Mouse (Mus musculus): ENCODE measurements around the gene 4930523C07Rik. TPM values are rescaled to one million over a fixed set of nuclear protein-coding genes. Genes with fewer than 3 reads are reported as not detected.

Gene 4930523C07Rik
- polyA plus RNA-seq, 1 experiment: 1.6 TPM

- no peak for TF ChIP-seq POLR2A (IDR thresholded peaks at IDR 0.05; ENCODE audit: extremely low read depth, insufficient read depth, low read length)
- no peak for TF ChIP-seq CTCF (IDR thresholded peaks at IDR 0.05; ENCODE audit: extremely low read depth, insufficient read depth, low read length)
- Histone ChIP-seq H3K27ac (ENCODE audit: insufficient read depth, low read length) (no peak overlapping the region), H3K4me1 (ENCODE audit: control insufficient read depth, insufficient read depth, low read length) (0 out of 2 replicates have a peak, but pooled peaks cover 2% of the 10 kb centered on the region), H3K4me3 (ENCODE audit: insufficient read depth, low read length) (no peak overlapping the region)
Measured at GRCm38 (mm10) chr1:160025895-160026255, 18.3 kb upstream of the 4930523C07Rik start.

- Histone ChIP-seq H3K27ac (ENCODE audit: insufficient read depth, low read length) (no peak overlapping the region), H3K4me1 (ENCODE audit: control insufficient read depth, insufficient read depth, low read length) (0 out of 2 replicates have a peak, but pooled peaks cover 2% of the 10 kb centered on the region), H3K4me3 (ENCODE audit: insufficient read depth, low read length) (no peak overlapping the region)
- TF ChIP-seq POLR2A (IDR thresholded peaks at IDR 0.05; ENCODE audit: extremely low read depth, insufficient read depth, low read length) (no peak), CTCF (IDR thresholded peaks at IDR 0.05; ENCODE audit: extremely low read depth, insufficient read depth, low read length) (no peak)
Measured at GRCm38 (mm10) chr1:160027939-160028338, 16.2 kb upstream of the 4930523C07Rik start.

- TF ChIP-seq CTCF (IDR thresholded peaks at IDR 0.05; ENCODE audit: extremely low read depth, insufficient read depth, low read length) (no peak), POLR2A (IDR thresholded peaks at IDR 0.05; ENCODE audit: extremely low read depth, insufficient read depth, low read length) (no peak)
- H3K4me1 ChIP-seq (ENCODE audit: control insufficient read depth, insufficient read depth, low read length): 0 out of 2 replicates have a peak, but pooled peaks cover 2% of the 10 kb centered on the region
- H3K4me3 ChIP-seq (ENCODE audit: insufficient read depth, low read length): no peak overlapping the region
- H3K27ac ChIP-seq (ENCODE audit: insufficient read depth, low read length): no peak overlapping the region
Measured at GRCm38 (mm10) chr1:160033948-160034598, 10.1 kb upstream of the 4930523C07Rik start.

GRCm38 (mm10) chr1:160035561-160035960, 8.6 kb upstream of the 4930523C07Rik start:
- H3K4me1 ChIP-seq (ENCODE audit: control insufficient read depth, insufficient read depth, low read length): 0 out of 2 replicates have a peak, but pooled peaks cover 2% of the 10 kb centered on the region
- no peak overlapping the region for H3K4me3 ChIP-seq (ENCODE audit: insufficient read depth, low read length)
- no peak for TF ChIP-seq POLR2A (IDR thresholded peaks at IDR 0.05; ENCODE audit: extremely low read depth, insufficient read depth, low read length)
- no peak for TF ChIP-seq CTCF (IDR thresholded peaks at IDR 0.05; ENCODE audit: extremely low read depth, insufficient read depth, low read length)
- H3K27ac ChIP-seq (ENCODE audit: insufficient read depth, low read length): no peak overlapping the region

GRCm38 (mm10) chr1:160036996-160037521, 7.1 kb upstream of the 4930523C07Rik start:
- peak overlapping the region; percentile 58; the same call in 1 of the 2 replicates for H3K27ac ChIP-seq (ENCODE audit: insufficient read depth, low read length)

GRCm38 (mm10) chr1:160039951-160040645, 4.1 kb upstream of the 4930523C07Rik start:
- H3K4me3 ChIP-seq (ENCODE audit: insufficient read depth, low read length): no peak overlapping the region
- H3K4me1 ChIP-seq (ENCODE audit: control insufficient read depth, insufficient read depth, low read length): 0 out of 2 replicates have a peak, but pooled peaks cover 2% of the 10 kb centered on the region
- TF ChIP-seq POLR2A (IDR thresholded peaks at IDR 0.05; ENCODE audit: extremely low read depth, insufficient read depth, low read length) (no peak), CTCF (IDR thresholded peaks at IDR 0.05; ENCODE audit: extremely low read depth, insufficient read depth, low read length) (no peak)
- H3K27ac ChIP-seq (ENCODE audit: insufficient read depth, low read length): no peak overlapping the region

More at GRCm38 (mm10) chr1:160036996-160037521, 7.1 kb upstream of the 4930523C07Rik start:
- Histone ChIP-seq H3K4me1 (ENCODE audit: control insufficient read depth, insufficient read depth, low read length) (0 out of 2 replicates have a peak, but pooled peaks cover 2% of the 10 kb centered on the region), H3K4me3 (ENCODE audit: insufficient read depth, low read length) (no peak overlapping the region)
- TF ChIP-seq POLR2A (IDR thresholded peaks at IDR 0.05; ENCODE audit: extremely low read depth, insufficient read depth, low read length) (no peak), CTCF (IDR thresholded peaks at IDR 0.05; ENCODE audit: extremely low read depth, insufficient read depth, low read length) (no peak)

- H3K4me3 ChIP-seq (ENCODE audit: insufficient read depth, low read length): no peak overlapping the region
- 0 out of 2 replicates have a peak, but pooled peaks cover 2% of the 10 kb centered on the region for H3K4me1 ChIP-seq (ENCODE audit: control insufficient read depth, insufficient read depth, low read length)
- TF ChIP-seq CTCF (IDR thresholded peaks at IDR 0.05; ENCODE audit: extremely low read depth, insufficient read depth, low read length) (no peak), POLR2A (IDR thresholded peaks at IDR 0.05; ENCODE audit: extremely low read depth, insufficient read depth, low read length) (no peak)
- H3K27ac ChIP-seq (ENCODE audit: insufficient read depth, low read length): no peak overlapping the region
Measured at GRCm38 (mm10) chr1:160041264-160041775, 2.9 kb upstream of the 4930523C07Rik start.

- Histone ChIP-seq H3K4me1 (ENCODE audit: control insufficient read depth, insufficient read depth, low read length) (0 out of 2 replicates have a peak, but pooled peaks cover 2% of the 10 kb centered on the region), H3K27ac (ENCODE audit: insufficient read depth, low read length) (no peak overlapping the region), H3K4me3 (ENCODE audit: insufficient read depth, low read length) (no peak overlapping the region)
- TF ChIP-seq CTCF (IDR thresholded peaks at IDR 0.05; ENCODE audit: extremely low read depth, insufficient read depth, low read length) (no peak), POLR2A (IDR thresholded peaks at IDR 0.05; ENCODE audit: extremely low read depth, insufficient read depth, low read length) (no peak)
Measured at GRCm38 (mm10) chr1:160042351-160042750, 1.8 kb upstream of the 4930523C07Rik start.

- TF ChIP-seq CTCF (IDR thresholded peaks at IDR 0.05; ENCODE audit: extremely low read depth, insufficient read depth, low read length): no peak
- TF ChIP-seq POLR2A (IDR thresholded peaks at IDR 0.05; ENCODE audit: extremely low read depth, insufficient read depth, low read length): no peak
- no peak overlapping the region; the same call in 1 of the 2 replicates for H3K4me3 ChIP-seq (ENCODE audit: insufficient read depth, low read length)
Measured at GRCm38 (mm10) chr1:160043271-160043975, 759 bp upstream of the 4930523C07Rik start.

More at GRCm38 (mm10) chr1:160043271-160043975, 759 bp upstream of the 4930523C07Rik start:
- H3K27ac ChIP-seq (ENCODE audit: insufficient read depth, low read length): no peak overlapping the region
- H3K4me1 ChIP-seq (ENCODE audit: control insufficient read depth, insufficient read depth, low read length): no peaks in the 10 kb centered on the region
